Mouse (Mus musculus) ES-Bruce4 (cell line): Measurements from ENCODE around the gene Nr6a1. TPM values are rescaled to one million over a fixed set of nuclear protein-coding genes. Genes with fewer than 3 reads are reported as not detected.

ENCODE experiments used
- H3K27ac ChIP-seq: 2 replicates; pipeline ENCODE4 v1.5.1; 2012; ENCODE audit warnings: low read length, inconsistent platforms; ENCODE audit not compliant: insufficient read depth
- H3K27me3 ChIP-seq: 2 replicates; pipeline ENCODE4 v1.6.1; 2012; ENCODE audit warnings: mild to moderate bottlenecking, low read length, inconsistent platforms; ENCODE audit not compliant: control insufficient read depth, poor library complexity, insufficient read depth, severe bottlenecking
- H3K36me3 ChIP-seq: 2 replicates; pipeline ENCODE4 v1.6.1; 2012; ENCODE audit warnings: inconsistent platforms, mild to moderate bottlenecking, low read length, moderate library complexity; ENCODE audit not compliant: control insufficient read depth, poor library complexity, insufficient read depth, severe bottlenecking
- H3K4me1 ChIP-seq: one replicate; pipeline ENCODE4 v1.8.1; 2011; ENCODE audit warnings: low read length; ENCODE audit not compliant: control insufficient read depth, insufficient read depth
- H3K4me3 ChIP-seq: 2 replicates; pipeline ENCODE4 v1.5.1; 2011; ENCODE audit warnings: low read depth, mild to moderate bottlenecking, low read length
- H3K9ac ChIP-seq: 2 replicates; pipeline ENCODE4 v1.6.1; 2012; ENCODE audit warnings: low read depth, mild to moderate bottlenecking, inconsistent platforms; ENCODE audit not compliant: poor library complexity, severe bottlenecking
- H3K9me3 ChIP-seq: replicated peaks from 2 replicates; pipeline ENCODE4 v1.6.1; 2012; ENCODE audit warnings: mild to moderate bottlenecking, low read length, inconsistent platforms; ENCODE audit not compliant: control insufficient read depth, poor library complexity, insufficient read depth, severe bottlenecking
- CTCF ChIP-seq: IDR thresholded peaks from one replicate; pipeline ENCODE4 v1.8.1; 2011; ENCODE audit warnings: low read depth, low read length
- EP300 ChIP-seq: IDR thresholded peaks from 2 replicates; pipeline ENCODE4 v1.6.1; 2011; ENCODE audit warnings: low read depth, low read length; ENCODE audit not compliant: insufficient read depth
- POLR2A ChIP-seq: IDR thresholded peaks from one replicate; pipeline ENCODE4 v1.8.1; 2011; ENCODE audit warnings: low read length; ENCODE audit not compliant: insufficient read depth
- polyA plus RNA-seq: library from polyadenylated mRNA; stranded (reverse); fragments of >200 nt; gene quantifications from 2 replicates; pipeline ENCODE4 v1.2.4, GENCODE M21; 2011; ENCODE audit warnings: low read depth; ENCODE audit not compliant: missing spikeins, insufficient read depth, insufficient read length

Gene Nr6a1
- polyA plus RNA-seq, 1 experiment = 110 TPM

GRCm38 (mm10) chr2:38914965-38915364 is 12.5 kb downstream of the Nr6a1 start:
- H3K4me1 ChIP-seq = no peaks in the 10 kb centered on the region
- no peak overlapping the region for H3K27ac ChIP-seq
- TF ChIP-seq CTCF (no peak), POLR2A (no peak), EP300 (no peak)
- H3K27me3 ChIP-seq = no peaks in the 10 kb centered on the region
- no peak overlapping the region for H3K9ac ChIP-seq
- no peaks in the 10 kb centered on the region for H3K9me3 ChIP-seq
- H3K36me3 ChIP-seq = no peaks in the 10 kb centered on the region
- H3K4me3 ChIP-seq = no peak overlapping the region

- Histone ChIP-seq H3K4me1 (no peaks in the 10 kb centered on the region), H3K27me3 (no peaks in the 10 kb centered on the region), H3K9ac (no peak overlapping the region), H3K4me3 (no peak overlapping the region), H3K9me3 (no peaks in the 10 kb centered on the region), H3K36me3 (no peaks in the 10 kb centered on the region), H3K27ac (no peak overlapping the region)
- TF ChIP-seq CTCF = no peak
- TF ChIP-seq POLR2A = no peak
- TF ChIP-seq EP300 = no peak
Measured at GRCm38 (mm10) chr2:38914517-38914916, 13.0 kb downstream of the Nr6a1 start.

GRCm38 (mm10) chr2:38908604-38909003 is 18.9 kb downstream of the Nr6a1 start:
- Histone ChIP-seq H3K27me3 (no peaks in the 10 kb centered on the region), H3K9ac (no peak overlapping the region), H3K4me3 (no peak overlapping the region), H3K27ac (no peak overlapping the region), H3K36me3 (no peaks in the 10 kb centered on the region), H3K9me3 (no peaks in the 10 kb centered on the region), H3K4me1 (no peaks in the 10 kb centered on the region)
- TF ChIP-seq POLR2A (no peak), CTCF (no peak), EP300 (no peak)

- H3K4me1 ChIP-seq = no peaks in the 10 kb centered on the region
- no peak overlapping the region for H3K4me3 ChIP-seq
- no peaks in the 10 kb centered on the region for H3K27me3 ChIP-seq
- H3K27ac ChIP-seq = no peak overlapping the region
- TF ChIP-seq POLR2A (no peak), EP300 (no peak), CTCF (no peak)
- no peak overlapping the region for H3K9ac ChIP-seq
- no peaks in the 10 kb centered on the region for H3K36me3 ChIP-seq
- no peaks in the 10 kb centered on the region for H3K9me3 ChIP-seq
Measured at GRCm38 (mm10) chr2:38906097-38906496, 21.4 kb downstream of the Nr6a1 start.

- TF ChIP-seq POLR2A (no peak), CTCF (no peak), EP300 (no peak)
- Histone ChIP-seq H3K9ac (no peak overlapping the region), H3K36me3 (no peaks in the 10 kb centered on the region), H3K27ac (no peak overlapping the region), H3K4me3 (no peak overlapping the region), H3K9me3 (no peaks in the 10 kb centered on the region), H3K27me3 (no peaks in the 10 kb centered on the region), H3K4me1 (no peaks in the 10 kb centered on the region)
Measured at GRCm38 (mm10) chr2:38904290-38904689, 23.2 kb downstream of the Nr6a1 start.

- no peak overlapping the region for H3K27ac ChIP-seq
- no peaks in the 10 kb centered on the region for H3K4me1 ChIP-seq
- no peak overlapping the region for H3K9ac ChIP-seq
- no peaks in the 10 kb centered on the region for H3K27me3 ChIP-seq
- TF ChIP-seq POLR2A = no peak
- TF ChIP-seq EP300 = no peak
- TF ChIP-seq CTCF = no peak
- H3K36me3 ChIP-seq = no peaks in the 10 kb centered on the region
- H3K4me3 ChIP-seq = no peak overlapping the region
- peaks cover 3% of the 10 kb centered on the region; the same call in 1 of the 2 replicates for H3K9me3 ChIP-seq
Measured at GRCm38 (mm10) chr2:38902866-38903265, 24.6 kb downstream of the Nr6a1 start.
